Mouse (Mus musculus) small intestine, adult 2 months (tissue): ENCODE results near the gene Cog6. TPM values are rescaled to one million over a fixed set of nuclear protein-coding genes. Genes with fewer than 3 reads are reported as not detected.
A peak's percentile ranks its signal among the peaks of the same experiment; 100 is the strongest.

Experiments
- H3K27ac ChIP-seq: fragments of 200-500 bp; 2 replicates; pipeline ENCODE4 v1.5.1; 2012; ENCODE audit warnings: low read depth, low read length, control low read depth, inconsistent platforms; ENCODE audit not compliant: insufficient read depth
- H3K27me3 ChIP-seq: fragments of 200-500 bp; 2 replicates; pipeline ENCODE4 v1.6.1; 2012; ENCODE audit warnings: mild to moderate bottlenecking, moderate library complexity, low read length, inconsistent platforms; ENCODE audit not compliant: control insufficient read depth, insufficient read depth
- H3K36me3 ChIP-seq: fragments of 200-500 bp; 2 replicates; pipeline ENCODE4 v1.6.1; 2012; ENCODE audit warnings: mild to moderate bottlenecking, low read length, control low read depth, inconsistent platforms; ENCODE audit not compliant: control insufficient read depth, insufficient read depth
- H3K4me1 ChIP-seq: fragments of 200-500 bp; 2 replicates; pipeline ENCODE4 v1.6.1; 2012; ENCODE audit warnings: low read length, inconsistent platforms, mixed read lengths; ENCODE audit not compliant: control insufficient read depth, insufficient read depth, insufficient read length
- H3K4me3 ChIP-seq: fragments of 200-500 bp; 2 replicates; pipeline ENCODE4 v1.5.1; 2012; ENCODE audit warnings: low read depth, mild to moderate bottlenecking, control low read depth, inconsistent platforms, low read length, moderate library complexity
- CTCF ChIP-seq: fragments of 200-500 bp; IDR thresholded peaks from 2 replicates; pipeline ENCODE4 v1.5.1; 2012; ENCODE audit warnings: low read depth, mild to moderate bottlenecking, control low read depth, inconsistent platforms, low read length, moderate library complexity, mixed read lengths; ENCODE audit not compliant: insufficient replicate concordance, insufficient read length; ENCODE audit errors: extremely low read depth
- POLR2A ChIP-seq: fragments of 200-500 bp; IDR thresholded peaks from 2 replicates; pipeline ENCODE4 v1.6.1; 2012; ENCODE audit warnings: low read depth, mild to moderate bottlenecking, control low read depth, inconsistent platforms, low read length, moderate library complexity
- WGBS: fragments of 180-500 bp; shearing (Covaris S2); methylation state at CpG from one replicate; pipeline ENCODE4 v1.1.7; 2018; 5-methylcytosine and 5-hydroxymethylcytosine counted together
- polyA plus RNA-seq: library from polyadenylated mRNA; depleted of rRNA; stranded (reverse); fragments of >200 nt; gene quantifications from 2 replicates; pipeline ENCODE4 v1.2.3, GENCODE M21; 2012

Cog6 gene
- polyA plus RNA-seq, 1 experiment = 11.9 TPM

DNA sequence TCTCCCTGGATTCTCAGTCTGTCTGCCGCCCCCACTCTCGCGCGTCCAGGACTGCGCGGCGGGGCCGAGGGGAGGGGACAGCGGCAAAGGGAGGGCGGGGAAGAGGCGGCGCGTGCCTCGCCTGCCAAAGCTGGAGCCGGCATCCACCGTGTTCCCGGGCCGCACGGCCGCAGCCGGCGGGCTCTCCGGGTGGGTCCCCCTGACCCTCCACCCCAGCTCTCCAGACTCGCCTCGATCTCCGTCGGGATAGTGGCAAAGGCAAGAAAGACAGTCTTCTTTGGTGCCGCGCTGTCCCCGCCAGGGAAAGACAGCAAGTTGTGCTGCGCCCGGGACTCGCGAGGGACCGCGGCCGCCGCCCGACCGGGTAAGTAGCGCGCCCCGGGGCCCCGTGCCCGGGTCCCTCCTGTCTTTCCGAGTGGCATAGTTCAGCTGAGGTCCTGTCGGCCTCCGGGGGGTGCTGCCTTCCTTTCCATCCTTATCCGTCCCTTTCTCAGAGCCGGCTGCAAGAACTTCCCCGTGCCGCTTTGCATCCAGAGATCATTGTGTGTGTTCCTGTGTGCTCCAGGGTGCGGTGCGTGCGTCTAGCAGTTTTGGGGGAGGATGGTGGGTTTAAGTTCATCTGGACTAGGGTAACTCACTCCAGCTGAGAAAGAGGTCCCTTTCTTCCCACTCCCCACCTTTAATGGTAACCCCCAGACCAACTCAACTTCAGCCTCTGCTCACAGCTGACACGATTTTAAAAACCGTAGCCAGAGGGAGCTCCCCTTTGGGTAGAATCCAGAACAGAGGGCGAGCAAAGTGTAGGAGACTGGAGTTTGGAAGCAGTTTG, 24.6 kb upstream of the Cog6 start, which contains the start of gene Lhfp:
Gene Lhfp (plus strand): TSS at position 118 of the 829 bp plus-strand sequence.
- no peaks in the 10 kb centered on the region for H3K36me3 ChIP-seq
- no peaks in the 10 kb centered on the region; the same call in 1 of the 2 replicates for H3K4me1 ChIP-seq
- whole genome bisulfite sequencing = under 1% methylated on average over 57 of the region's 58 CpGs
- H3K27me3 ChIP-seq = peaks cover 26% of the 10 kb centered on the region
- peak within 1 kb of the TSS; percentile 66 for H3K4me3 ChIP-seq
- TF ChIP-seq CTCF (no peak; the same call in 1 of the 2 replicates), POLR2A (0 out of 2 replicates have a peak, but pooled peaks have one; percentile 29)
- peak within 1 kb of the TSS; percentile 17; the same call in 1 of the 2 replicates for H3K27ac ChIP-seq

DNA sequence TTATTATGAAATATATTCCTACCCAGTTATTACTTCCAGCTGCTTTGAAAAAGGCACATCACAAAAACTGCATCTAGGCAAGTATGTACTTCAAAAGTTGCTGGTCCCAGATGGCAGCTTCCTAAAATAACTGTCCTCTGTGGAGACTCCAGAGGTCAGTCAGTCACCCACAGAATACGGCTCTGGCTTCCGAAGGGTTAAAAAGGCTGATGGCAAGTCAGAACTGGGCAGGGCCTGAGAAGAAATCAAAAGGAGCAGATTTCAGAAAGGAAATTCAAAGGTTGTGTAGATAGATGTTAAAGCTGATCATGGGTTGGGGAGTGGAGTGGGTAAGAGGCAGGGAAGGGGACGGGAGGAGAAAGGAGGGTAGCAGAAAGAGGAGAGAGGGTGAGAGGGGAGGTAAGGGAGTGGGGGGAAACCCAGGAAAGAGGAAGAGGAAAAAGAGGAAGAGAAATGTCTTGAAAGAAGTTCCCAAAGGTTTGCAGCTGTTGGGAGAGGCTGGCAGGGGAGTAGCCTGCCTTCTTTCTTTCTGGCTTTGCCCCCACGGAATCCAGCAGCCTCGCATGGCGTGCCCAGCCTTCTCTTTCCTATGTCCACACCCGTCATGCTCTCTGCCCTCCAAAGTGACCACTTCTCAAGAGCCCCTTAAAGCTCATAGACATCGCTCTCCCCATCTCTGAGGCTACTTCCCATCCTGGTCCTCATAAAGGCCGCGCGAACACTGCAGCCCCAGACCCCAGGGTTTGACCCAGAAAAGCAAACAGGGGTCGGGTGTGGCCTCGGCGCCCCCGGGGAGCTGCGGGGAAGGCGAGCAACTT, 23.8 kb upstream of the Cog6 start:
- peaks cover 26% of the 10 kb centered on the region for H3K27me3 ChIP-seq
- 11% methylated on average over 17 of the region's 17 CpGs for WGBS
- no peaks in the 10 kb centered on the region for H3K36me3 ChIP-seq
- H3K4me1 ChIP-seq = no peaks in the 10 kb centered on the region; the same call in 1 of the 2 replicates
- no peak overlapping the region for H3K27ac ChIP-seq
- TF ChIP-seq POLR2A (no peak), CTCF (no peak)
- peak overlapping the region; percentile 66 for H3K4me3 ChIP-seq

DNA sequence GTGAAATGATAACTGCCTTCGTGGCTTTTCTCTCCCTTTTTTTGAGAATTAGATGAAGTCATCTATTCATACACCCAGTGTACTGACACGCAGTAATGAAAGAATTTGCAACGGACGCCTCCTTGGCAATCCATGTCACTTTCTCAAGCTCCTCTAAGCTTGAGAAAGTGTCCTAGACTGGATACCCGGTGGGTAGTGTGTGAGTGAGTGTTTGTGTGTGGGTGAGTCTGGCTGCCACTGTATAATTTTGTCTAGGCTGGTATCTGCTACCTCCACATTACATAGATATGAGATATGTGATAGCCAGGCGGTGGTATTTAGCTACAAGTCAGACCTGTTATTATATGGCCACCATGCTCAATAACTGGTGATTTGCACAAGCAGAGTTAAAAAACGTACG, 22.7 kb upstream of the Cog6 start:
- Histone ChIP-seq H3K4me3 (no peak overlapping the region), H3K27ac (no peak overlapping the region), H3K27me3 (peaks cover 26% of the 10 kb centered on the region), H3K4me1 (no peaks in the 10 kb centered on the region; the same call in 1 of the 2 replicates), H3K36me3 (no peaks in the 10 kb centered on the region)
- TF ChIP-seq CTCF = no peak
- no peak for TF ChIP-seq POLR2A
- WGBS = 70% methylated on average over 8 of the region's 8 CpGs

DNA sequence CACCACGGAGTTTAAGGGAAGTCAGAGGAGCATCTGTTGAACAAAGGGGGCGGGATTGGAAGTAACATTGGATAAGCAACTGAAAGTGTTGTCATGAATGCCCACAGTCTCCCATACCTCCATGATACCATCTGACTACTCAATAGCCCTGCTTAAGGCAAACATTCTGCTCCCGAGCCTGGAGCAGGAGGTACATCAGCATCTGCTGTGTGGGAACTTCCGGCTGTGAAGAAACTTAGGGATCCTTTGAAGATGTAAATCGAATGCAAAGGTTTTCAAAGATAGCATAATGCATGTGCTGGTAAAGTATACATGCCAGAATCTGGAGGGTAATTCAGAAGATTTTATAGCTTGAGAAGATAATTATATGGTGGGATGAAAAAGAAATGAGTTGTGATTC, 21.9 kb upstream of the Cog6 start:
- Histone ChIP-seq H3K4me1 (no peaks in the 10 kb centered on the region; the same call in 1 of the 2 replicates), H3K4me3 (no peak overlapping the region), H3K27ac (no peak overlapping the region), H3K36me3 (no peaks in the 10 kb centered on the region), H3K27me3 (peaks cover 26% of the 10 kb centered on the region)
- TF ChIP-seq CTCF (no peak), POLR2A (no peak)
- 59% methylated on average over 5 of the region's 5 CpGs for WGBS

DNA sequence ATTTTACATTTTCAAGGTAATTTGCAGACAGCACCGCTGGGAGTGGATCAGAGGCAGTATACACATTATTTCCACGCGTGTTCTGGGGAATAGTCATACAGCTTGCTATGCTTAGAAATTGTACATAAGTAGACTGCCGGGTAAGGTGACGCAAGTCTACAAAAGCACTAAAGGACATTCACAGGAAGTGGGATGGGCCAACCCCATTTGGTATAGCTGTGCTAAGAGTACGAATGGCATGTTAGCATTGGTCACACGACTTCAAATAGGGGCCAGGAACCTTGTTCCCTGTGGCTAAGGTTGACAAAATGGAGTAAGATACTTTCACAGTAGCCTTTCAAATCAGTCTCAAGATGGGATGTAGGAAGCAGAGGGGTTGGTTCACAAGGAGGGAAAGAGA, 19.9 kb upstream of the Cog6 start:
- WGBS = 73% methylated on average over 7 of the region's 7 CpGs
- H3K27me3 ChIP-seq = peaks cover 19% of the 10 kb centered on the region
- no peaks in the 10 kb centered on the region for H3K4me1 ChIP-seq
- H3K27ac ChIP-seq = no peak overlapping the region
- TF ChIP-seq POLR2A (no peak), CTCF (no peak)
- no peaks in the 10 kb centered on the region for H3K36me3 ChIP-seq
- no peak overlapping the region for H3K4me3 ChIP-seq

DNA sequence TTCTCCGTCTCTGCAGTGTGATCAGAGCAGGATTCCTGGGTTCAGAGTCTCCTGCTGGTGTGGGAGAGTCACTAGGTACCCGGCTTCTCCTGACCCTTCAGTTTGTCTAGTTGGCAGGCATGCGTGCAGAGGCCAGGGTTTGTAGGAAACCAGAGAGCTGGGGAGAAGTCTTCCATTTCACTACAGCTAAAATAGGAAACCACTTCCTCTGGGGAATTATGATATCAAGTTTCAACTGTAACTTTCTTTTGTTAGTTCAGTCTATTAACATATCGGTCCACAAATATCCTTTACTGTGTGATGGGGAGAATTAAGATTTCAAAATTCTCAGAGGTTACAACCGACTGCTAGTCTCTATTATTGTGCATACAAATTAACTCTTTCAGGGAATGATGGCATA, 19.0 kb upstream of the Cog6 start:
- WGBS = 66% methylated on average over 5 of the region's 5 CpGs
- Histone ChIP-seq H3K4me3 (no peak overlapping the region), H3K4me1 (no peaks in the 10 kb centered on the region), H3K36me3 (no peaks in the 10 kb centered on the region), H3K27ac (no peak overlapping the region), H3K27me3 (peaks cover 10% of the 10 kb centered on the region)
- TF ChIP-seq POLR2A (no peak), CTCF (no peak)

DNA sequence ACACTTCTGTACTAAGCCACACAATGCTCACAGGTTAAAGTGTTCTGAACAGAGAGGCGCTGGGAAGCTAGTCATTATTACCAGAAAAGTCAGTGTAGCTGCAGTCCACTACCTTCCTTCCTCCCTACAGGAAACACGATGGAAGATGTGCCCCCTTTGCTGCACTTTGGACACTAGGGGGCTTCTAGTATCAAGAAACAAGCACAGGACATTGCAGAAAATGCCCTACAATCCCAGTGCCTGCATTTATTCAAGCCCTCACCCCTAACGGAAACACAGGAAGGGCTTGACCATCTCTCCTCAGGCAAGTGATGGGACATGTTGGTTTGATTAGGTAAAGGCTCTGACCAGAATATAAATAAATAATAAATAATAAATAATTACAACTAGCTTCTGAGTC, 16.4 kb upstream of the Cog6 start:
- Histone ChIP-seq H3K27me3 (no peaks in the 10 kb centered on the region), H3K4me1 (no peaks in the 10 kb centered on the region), H3K4me3 (no peak overlapping the region), H3K27ac (no peak overlapping the region), H3K36me3 (no peaks in the 10 kb centered on the region)
- TF ChIP-seq CTCF = no peak
- WGBS = 34% methylated on average over 3 of the region's 3 CpGs
